Mouse (Mus musculus) retina, embryonic 14.5 days (tissue): ENCODE data around the gene Ccdc90b.

Experiments
- DNase-seq: peaks from one replicate; pipeline ENCODE4 v3.0.0-alpha.2; 2015; ENCODE audit warnings: low spot score

Gene Ccdc90b

DNA sequence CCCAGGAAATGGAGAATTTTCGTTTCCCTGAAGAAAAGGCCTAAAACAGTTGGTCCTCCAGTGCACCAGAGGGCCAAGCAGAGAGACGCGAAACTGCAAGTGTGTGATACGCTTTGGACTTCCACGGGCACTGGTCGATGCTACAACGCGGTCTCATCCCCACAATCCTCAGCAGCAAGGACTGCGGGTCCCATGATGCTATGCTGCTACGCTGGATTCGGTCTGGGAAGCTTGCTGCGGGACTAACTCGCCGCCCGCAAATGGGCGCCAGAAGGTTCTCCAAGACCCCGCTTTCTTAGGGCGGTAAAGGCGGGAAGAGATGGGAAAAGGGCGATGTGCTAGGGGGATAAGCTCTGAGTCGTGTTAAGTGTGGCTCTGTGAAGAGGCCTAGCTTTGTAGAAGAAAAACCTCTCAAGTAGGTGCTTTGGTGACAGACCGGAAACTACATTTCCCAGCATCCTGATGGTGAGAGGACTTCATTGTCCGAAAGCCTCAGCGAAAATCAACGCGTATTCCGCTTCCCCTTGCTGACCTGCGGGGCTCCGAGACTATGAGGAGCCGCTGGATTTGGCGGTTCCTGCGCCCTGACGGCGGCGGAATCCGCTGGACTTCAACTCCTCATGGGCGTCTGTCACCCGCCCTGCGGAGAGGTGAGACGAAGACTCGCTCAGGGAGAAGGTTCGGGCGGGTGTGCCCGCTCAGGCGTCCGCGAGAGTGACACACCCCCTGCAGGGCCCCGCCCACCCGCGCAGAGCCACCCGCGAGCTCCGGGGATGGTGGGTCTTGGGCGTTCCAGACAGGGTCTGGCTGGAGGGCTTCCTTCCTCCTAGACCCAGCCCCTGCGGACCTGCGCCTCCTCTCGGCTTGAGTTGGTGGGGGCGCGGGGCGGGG, at the start of gene Ccdc90b:
TSS of gene Ccdc90b (plus strand) at position 164 of the 891 bp plus-strand sequence.
- DNase-seq, result peak; percentile 94

DNA sequence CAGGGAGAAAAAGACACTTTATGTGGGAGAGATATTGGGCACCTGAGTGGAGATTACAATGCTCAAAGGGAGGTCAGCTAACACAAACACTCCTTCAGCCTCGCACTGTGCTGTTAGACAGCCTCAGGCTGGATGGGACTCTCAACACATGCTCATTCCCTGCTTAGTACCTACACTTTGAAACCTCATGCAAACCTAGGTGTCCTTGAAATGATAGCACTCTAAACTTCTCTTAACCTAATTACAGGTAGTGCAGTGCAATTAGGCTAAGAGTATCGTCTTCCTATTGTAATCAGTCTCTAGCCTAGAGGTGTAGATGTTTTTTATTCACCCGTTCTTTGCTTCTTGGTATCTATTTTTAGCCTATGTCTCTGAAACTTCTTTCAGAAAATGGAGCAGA, 40.6 kb upstream of the Ccdc90b start:
- no peak for DNase-seq

DNA sequence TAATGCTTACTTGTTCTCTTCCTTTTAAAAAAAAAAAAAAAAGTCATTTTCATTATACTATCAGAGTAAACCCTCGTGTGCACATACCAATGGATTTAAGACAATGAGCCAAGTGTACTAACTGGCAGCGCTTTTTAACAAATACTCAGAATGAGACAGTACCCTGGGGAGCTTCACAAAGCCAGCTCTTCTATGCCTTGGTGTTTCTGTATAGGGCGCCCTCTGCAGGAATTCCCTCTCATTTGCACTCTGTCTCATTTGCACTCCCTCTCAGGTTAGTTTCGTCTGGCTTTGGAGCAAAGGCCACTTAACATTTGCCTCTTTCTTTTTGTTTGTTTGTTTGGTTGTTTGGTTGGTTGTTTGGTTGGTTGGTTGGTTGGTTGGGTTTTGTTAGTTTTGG, 40.1 kb upstream of the Ccdc90b start:
- DNase-seq, result peak; percentile 55

DNA sequence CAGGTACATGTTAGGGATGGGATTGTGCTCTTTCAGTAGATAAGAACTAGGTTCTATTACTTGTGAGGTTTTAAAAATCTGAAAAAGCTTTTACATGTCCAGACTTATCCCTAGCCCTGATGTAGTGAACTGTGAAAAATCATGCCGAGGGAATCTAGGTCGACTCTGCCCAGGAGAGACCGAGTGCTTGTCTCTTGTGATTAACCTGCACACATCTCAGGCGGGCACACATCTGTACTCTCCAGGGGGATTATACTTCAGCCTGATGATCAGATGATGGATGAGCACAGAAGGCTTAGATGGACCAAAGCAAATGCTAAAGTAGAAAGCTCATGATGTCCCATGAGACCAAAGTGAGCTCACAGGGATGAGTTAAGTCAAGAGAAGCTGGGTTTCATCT, 31.7 kb upstream of the Ccdc90b start:
- peak; percentile 55 for DNase-seq

DNA sequence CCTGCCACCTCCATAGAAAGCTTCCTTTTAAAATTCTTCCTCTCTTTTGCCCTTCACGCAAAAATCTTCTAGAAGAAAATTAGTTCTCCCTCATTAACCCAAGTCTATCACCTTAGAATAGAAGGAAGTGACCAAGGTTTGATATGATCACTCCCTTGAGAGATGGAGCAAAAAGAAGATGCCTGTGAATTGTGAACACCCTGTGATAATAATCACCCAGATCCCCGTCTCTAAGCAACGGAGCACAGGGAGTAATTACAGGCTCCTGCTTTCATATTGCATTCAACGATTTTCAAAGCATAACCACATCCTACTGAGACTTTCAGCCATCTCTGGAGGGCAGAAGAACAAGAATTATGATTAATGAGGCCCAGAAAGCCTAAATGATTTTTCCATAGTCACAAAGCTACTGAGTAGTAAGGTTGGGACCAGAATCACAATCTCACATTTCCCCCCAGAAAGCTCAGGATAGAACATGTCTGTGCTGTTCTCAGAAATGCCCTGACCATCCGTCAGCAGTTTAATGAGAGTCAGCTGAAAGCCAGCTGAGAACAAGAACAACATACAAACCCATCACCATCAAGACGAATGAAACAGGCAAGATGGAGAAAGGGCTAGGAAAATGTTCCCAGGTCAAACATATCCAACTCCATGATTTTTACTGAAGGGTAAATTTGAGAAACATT, 28.5 kb upstream of the Ccdc90b start:
- no peak for DNase-seq

DNA sequence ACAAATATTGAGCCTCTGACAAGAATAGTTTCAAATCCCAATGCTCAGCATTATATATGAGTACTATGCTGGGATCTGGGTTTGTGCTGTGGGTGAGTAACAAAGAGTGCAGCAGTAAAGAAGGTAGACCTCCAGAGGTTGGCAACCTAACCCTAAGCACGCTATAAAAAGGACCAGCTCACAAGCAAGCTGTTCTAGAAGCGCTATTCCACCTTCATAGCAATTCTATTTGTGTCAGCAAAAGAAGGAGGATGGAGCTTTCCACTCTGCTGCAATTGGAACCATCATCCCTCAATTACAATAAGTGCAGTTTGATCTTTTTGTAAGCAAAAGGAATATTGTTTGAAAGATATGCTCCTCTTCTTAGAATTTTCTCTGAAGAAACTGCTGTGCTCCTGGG, 14.2 kb upstream of the Ccdc90b start:
- no peak for DNase-seq

DNA sequence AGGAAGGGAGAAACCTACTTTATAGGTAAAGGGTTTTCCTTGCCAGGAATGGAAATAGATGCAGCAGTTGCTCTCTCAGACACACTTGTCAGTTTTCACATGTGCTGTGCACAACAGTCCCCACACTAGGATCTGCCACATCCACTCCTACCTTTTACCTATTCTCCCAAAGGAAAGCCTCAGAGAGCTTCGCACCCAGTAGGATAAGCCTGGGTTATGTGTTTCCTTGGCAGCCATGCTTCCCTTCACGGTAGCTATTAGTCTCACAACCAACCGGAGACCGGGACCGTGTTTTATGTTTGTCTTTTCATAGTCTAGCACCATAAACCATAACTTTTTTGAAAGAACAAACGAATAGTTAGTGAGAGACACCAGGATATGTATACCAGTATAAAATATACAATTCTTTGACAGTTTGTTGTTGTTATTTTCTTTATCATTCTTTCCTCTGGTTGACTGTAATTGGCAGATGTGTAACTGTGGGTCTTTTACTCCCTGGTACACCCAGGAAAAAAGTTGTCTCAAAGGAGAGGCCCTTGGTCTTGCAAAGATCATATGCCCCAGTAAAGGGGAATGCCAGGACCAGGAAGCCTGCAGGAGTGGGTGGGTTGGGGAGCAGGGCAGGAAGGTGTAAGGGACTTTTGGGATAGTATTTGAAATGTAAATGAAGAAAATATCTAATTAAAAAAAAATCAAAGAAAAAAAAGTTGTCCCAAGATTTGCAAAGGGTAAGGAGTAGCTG, 10.5 kb upstream of the Ccdc90b start:
- no peak for DNase-seq

DNA sequence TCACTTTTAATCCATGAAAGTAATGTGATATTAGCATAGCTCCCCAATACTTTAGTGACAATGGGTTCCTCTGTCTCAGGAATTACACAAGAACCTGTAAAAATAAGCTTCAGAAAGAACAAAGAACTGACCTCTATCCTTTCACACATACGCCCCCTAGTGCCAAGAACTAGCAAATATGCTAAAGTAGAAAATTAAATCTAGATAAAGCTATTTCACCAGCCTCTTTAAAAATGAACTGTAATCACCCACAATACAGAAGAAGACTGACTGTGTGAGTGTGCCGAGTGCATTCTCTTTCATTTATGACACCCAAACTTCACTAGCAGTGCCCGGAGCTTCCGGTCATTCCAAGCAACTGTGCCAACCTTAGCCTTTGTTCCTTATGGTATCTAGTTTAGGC, 10.0 kb upstream of the Ccdc90b start:
- DNase-seq, result peak; percentile 84

DNA sequence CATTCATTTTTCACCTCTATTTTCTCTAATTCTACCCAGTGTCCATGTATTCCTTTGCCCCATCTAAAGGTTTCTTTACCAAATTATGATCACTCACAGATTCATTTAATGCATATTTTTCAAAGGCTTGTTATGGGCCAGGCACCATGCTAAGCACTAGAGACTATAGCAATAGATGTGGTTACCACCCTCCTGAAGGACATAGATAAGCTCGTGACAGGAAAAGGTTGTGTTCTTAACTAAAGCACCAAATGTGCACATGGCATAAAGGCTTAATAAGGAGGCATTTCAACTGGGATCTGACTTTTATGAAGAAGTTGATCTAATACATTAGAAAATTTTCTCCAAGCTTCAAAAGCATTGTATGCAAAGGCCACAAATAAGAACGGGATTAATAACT, 2.2 kb upstream of the Ccdc90b start:
- no peak for DNase-seq

DNA sequence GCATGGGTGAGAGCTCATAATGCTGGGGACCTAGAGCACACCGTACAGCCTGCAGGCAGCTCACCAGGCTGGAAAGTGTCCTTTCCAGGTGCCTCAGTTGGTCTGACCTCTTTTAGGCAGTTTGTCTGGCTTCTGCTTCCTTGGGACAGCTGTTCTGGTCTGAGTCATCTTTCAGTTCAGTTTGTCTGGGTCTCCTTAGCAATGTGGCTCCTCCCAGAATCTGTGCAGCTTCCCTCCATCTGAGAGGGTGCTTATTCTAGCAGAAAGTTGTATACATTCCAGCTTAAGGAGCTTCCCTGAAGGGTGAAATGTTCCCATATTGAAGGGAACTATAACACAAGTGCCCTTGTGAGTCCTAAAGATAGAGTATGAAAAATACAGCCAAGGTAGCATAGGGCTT, 5.8 kb downstream of the Ccdc90b start:
- no peak for DNase-seq

DNA sequence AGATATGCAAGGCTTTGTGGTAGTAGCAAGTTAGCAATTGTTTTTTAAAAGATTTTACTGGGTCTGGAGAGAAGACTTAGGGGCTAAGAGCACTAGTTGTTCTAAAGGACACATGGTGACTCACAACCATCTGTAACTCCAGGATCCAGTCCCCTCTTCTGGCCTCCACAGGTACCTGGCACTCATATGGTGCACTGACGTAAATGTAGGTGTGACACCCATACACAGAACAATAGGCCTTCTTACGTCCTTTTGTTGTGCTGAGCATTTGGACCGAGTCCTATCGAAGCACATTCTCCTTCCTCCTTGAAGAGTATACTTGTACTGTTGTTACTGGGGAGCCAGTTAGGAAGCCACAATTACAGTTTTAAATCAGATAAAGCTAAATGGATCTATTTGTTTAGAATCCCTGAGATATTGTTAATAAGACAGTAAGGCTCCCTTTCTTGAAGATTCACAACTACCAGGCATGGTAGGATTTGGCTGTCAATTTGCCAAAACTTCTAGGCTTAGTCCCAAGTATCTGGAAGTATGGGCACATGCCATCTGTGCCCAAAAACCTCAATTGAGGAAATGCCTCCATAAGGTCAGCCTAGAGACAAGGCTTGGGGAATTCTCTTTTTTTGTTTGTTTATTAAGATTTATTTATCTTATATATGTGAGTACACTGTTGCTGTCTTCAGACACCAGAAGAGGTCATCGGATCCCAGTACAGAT, 19.7 kb downstream of the Ccdc90b start:
- DNase-seq, result no peak

DNA sequence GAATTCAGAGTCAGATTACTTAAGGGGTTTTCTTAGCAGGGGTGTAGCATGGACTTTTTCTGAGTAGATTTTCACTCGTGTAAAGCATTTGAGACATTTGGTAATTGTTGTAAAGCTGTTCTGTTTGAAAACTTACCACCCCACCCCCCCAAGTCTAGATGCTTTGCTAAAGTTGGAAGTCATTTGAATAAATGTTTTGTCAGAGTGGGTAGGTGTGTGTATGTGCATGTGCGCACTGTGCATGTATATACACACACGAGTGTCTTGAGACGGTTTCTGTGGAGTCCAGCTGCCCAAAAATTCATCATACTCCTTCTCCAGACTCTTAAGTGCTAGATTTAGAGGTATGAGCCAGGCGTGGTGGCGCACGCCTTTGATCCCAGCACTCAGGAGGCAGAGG, 22.6 kb downstream of the Ccdc90b start:
- no peak for DNase-seq

DNA sequence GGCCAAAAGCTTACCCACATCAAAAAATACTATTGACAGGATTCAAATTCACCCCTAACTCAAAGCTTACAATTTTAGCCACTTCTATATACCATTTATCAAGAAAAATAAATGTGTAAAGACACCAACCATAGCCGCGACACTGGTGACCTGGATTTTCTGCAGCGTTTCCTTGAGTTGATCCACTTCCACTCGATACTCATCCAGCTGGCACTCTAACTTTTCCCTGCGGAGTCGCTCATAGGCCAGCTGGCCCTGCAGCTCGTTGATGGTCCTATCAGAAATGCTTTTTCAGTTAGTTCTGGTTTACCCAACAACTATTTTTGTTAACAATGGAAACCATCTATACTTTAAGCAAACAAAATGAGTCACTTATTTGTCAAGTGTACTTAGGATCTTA, 29.0 kb downstream of the Ccdc90b start:
- DNase-seq, result no peak

DNA sequence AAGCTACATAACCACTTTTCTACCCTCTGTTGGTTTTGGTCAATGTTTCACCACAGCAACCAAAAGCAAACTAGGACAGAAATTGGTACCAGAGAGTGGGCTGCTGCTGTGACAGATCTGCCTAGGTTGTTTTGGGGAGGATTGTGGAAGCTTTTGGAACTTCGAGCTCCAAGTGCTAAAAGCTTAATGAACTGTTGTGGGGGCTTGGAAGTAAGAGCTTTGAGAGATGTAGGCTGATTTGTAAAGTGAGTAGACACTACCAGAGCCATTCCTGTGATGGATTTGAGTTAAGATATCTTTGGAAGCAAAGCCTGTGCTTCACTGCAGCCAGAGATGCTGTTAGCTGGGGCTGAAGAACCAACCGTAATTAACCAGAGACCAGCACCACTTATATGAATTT, 29.9 kb downstream of the Ccdc90b start:
- no peak for DNase-seq

DNA sequence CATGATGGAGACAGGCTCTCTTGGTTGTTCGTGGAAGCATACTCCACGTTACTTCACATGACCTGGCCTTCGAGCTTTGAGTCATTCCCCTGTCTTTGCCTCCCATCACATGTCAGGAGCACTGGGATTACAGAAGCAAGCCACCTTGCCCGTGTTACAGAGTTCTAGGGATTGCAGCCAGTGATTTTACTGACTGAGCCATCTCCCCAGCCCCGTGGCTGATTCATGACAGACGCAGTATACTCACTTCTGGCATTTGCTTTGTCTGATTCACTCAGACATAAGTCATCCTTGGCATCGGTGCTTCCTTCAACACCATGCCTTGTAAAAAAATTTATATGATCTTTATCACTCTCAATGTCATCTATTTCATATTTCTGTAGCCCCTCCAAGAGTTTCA, 44.0 kb downstream of the Ccdc90b start:
- no peak for DNase-seq

DNA sequence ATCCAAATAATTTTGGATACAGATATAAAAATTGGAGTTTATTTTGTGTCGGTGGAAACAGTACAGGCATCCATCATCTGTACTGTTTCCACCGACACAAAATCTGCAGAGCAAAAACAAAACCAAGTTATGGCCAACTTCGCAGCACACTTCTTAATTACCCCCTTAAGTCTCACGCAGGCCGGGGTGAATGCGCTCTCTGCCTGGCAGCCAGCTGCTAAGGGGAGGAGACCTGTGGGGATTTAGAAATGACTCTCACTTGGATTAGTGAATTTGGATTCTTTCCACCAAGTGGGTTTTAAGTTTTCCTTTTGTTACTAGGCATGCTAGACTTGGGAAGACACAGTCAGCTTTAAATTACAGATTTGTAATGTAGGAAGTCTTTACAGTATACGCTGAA, 49.9 kb downstream of the Ccdc90b start:
- no peak for DNase-seq

DNA sequence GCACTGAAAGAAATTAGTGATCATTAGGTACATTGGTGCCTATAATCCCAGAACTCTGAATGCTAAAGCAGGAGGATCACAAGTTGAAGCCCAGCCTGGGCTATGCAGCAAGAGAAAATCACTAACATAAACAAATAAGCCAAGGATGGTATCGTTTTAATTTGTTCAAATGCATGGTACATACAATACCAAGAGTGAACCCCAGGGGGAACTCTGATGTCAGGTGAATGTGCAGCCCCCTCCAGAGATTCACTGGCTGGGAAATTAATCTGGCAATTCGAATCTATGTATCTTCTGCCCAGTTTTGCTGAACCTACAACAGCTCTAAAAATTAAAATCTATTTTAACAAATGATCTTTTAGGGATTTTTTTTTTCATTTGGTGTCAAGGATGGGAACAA, 63.5 kb downstream of the Ccdc90b start:
- peak; percentile 12 for DNase-seq

DNA sequence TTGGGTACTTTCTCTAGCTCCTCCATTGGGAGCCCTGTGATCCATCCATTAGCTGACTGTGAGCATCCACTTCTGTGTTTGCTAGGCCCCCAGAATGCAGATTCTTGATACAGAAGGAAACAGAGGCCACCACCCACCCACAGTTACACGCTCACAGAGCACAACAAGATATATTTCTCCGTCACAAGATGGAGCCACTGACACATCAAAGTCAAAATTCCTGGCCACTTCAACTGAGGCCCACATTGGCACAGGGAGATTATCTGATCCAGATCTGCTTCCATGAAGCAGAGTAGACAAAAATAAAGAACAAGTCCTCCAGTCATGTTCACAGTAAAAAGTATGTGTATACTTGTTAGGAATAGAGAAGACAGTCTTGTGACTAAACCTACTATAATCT, 69.2 kb downstream of the Ccdc90b start:
- peak; percentile 55 for DNase-seq
